Mouse (Mus musculus): ENCODE data around the gene Spred3. TPM values are rescaled to one million over a fixed set of nuclear protein-coding genes. Genes with fewer than 3 reads are reported as not detected.

Spred3 gene
- polyA plus RNA-seq, 1 experiment from 2014 or later, result 0.25 TPM

GRCm38 (mm10) chr7:29122821-29123220 is 47.4 kb downstream of the Spred3 start:
- H3K4me3 ChIP-seq (ENCODE audit: low read depth, low read length), result no peak overlapping the region
- H3K4me1 ChIP-seq (ENCODE audit: control insufficient read depth, low read depth, low read length), result peaks cover 14% of the 10 kb centered on the region
- no peak overlapping the region for H3K27ac ChIP-seq (ENCODE audit: low read length)
- ATAC-seq (ENCODE audit: low read depth), result no peak
- 65% methylated on average over 9 of the region's 9 CpGs for WGBS (ENCODE audit: insufficient replicate concordance)
- H3K9ac ChIP-seq (ENCODE audit: low read depth, low read length), result no peak overlapping the region
- H3K4me2 ChIP-seq (ENCODE audit: low read depth, low read length), result no peak overlapping the region
- 0 out of 2 replicates have a peak, but pooled peaks cover 3% of the 10 kb centered on the region for H3K27me3 ChIP-seq (ENCODE audit: control insufficient read depth, insufficient read depth, low read depth, low read length)
- H3K36me3 ChIP-seq (ENCODE audit: control insufficient read depth, insufficient read depth), result no peaks in the 10 kb centered on the region
- H3K9me3 ChIP-seq (replicated peaks; ENCODE audit: control insufficient read depth, low read length), result no peaks in the 10 kb centered on the region

GRCm38 (mm10) chr7:29119526-29119925 is 50.7 kb downstream of the Spred3 start:
- Histone ChIP-seq H3K4me3 (ENCODE audit: low read depth, low read length) (no peak overlapping the region), H3K27ac (ENCODE audit: low read length) (no peak overlapping the region)

GRCm38 (mm10) chr7:29118142-29118851 is 51.9 kb downstream of the Spred3 start:
- no peak for ATAC-seq (ENCODE audit: low read depth)
- no peak overlapping the region for H3K4me2 ChIP-seq (ENCODE audit: low read depth, low read length)
- 30% methylated on average over 18 of the region's 18 CpGs for WGBS (ENCODE audit: insufficient replicate concordance)
- no peaks in the 10 kb centered on the region for H3K36me3 ChIP-seq (ENCODE audit: control insufficient read depth, insufficient read depth)
- H3K9me3 ChIP-seq (replicated peaks; ENCODE audit: control insufficient read depth, low read length), result no peaks in the 10 kb centered on the region
- no peak overlapping the region for H3K9ac ChIP-seq (ENCODE audit: low read depth, low read length)
- no peaks in the 10 kb centered on the region for H3K27me3 ChIP-seq (ENCODE audit: control insufficient read depth, insufficient read depth, low read depth, low read length)
- no peak overlapping the region for H3K4me3 ChIP-seq (ENCODE audit: low read depth, low read length)
- H3K4me1 ChIP-seq (ENCODE audit: control insufficient read depth, low read depth, low read length), result no peaks in the 10 kb centered on the region
- H3K27ac ChIP-seq (ENCODE audit: low read length), result no peak overlapping the region

More at GRCm38 (mm10) chr7:29119526-29119925, 50.7 kb downstream of the Spred3 start:
- no peaks in the 10 kb centered on the region for H3K36me3 ChIP-seq (ENCODE audit: control insufficient read depth, insufficient read depth)
- H3K9me3 ChIP-seq (replicated peaks; ENCODE audit: control insufficient read depth, low read length), result no peaks in the 10 kb centered on the region
- H3K9ac ChIP-seq (ENCODE audit: low read depth, low read length), result no peak overlapping the region
- peaks cover under 1% of the 10 kb centered on the region; the same call in 1 of the 2 replicates for H3K4me1 ChIP-seq (ENCODE audit: control insufficient read depth, low read depth, low read length)
- no peak overlapping the region for H3K4me2 ChIP-seq (ENCODE audit: low read depth, low read length)
- 51% methylated on average over 1 of the region's 1 CpGs for WGBS (ENCODE audit: insufficient replicate concordance)
- no peak for ATAC-seq (ENCODE audit: low read depth)
- no peaks in the 10 kb centered on the region for H3K27me3 ChIP-seq (ENCODE audit: control insufficient read depth, insufficient read depth, low read depth, low read length)

GRCm38 (mm10) chr7:29108992-29109955 is 60.9 kb downstream of the Spred3 start:
- Histone ChIP-seq H3K4me2 (ENCODE audit: low read depth, low read length) (no peak overlapping the region), H3K36me3 (ENCODE audit: control insufficient read depth, insufficient read depth) (no peaks in the 10 kb centered on the region), H3K9me3 (replicated peaks; ENCODE audit: control insufficient read depth, low read length) (no peaks in the 10 kb centered on the region), H3K27ac (ENCODE audit: low read length) (no peak overlapping the region), H3K27me3 (ENCODE audit: control insufficient read depth, insufficient read depth, low read depth, low read length) (no peaks in the 10 kb centered on the region), H3K4me1 (ENCODE audit: control insufficient read depth, low read depth, low read length) (no peaks in the 10 kb centered on the region), H3K9ac (ENCODE audit: low read depth, low read length) (no peak overlapping the region), H3K4me3 (ENCODE audit: low read depth, low read length) (no peak overlapping the region)
- 39% methylated on average over 38 of the region's 38 CpGs for WGBS (ENCODE audit: insufficient replicate concordance)
- no peak for ATAC-seq (ENCODE audit: low read depth)

Other genes starting within 250 kb of the Spred3 start
- 130 and 137 TPM in 2 replicates for gene Actn4, start 208.1 kb downstream of the Spred3 start, polyA plus RNA-seq (2015; fragmentation: Nextera tagmentation; extraction: Ambion mirVana)
- gene Eif3k, start 188.5 kb downstream of the Spred3 start, polyA plus RNA-seq (2015; fragmentation: Nextera tagmentation; extraction: Ambion mirVana), result 195 and 205 TPM in 2 replicates
- 28.3 and 30.2 TPM in 2 replicates for gene Map4k1, start 188.4 kb downstream of the Spred3 start, polyA plus RNA-seq (2015; fragmentation: Nextera tagmentation; extraction: Ambion mirVana)
- gene Ryr1, start 45.2 kb downstream of the Spred3 start, polyA plus RNA-seq (2015; fragmentation: Nextera tagmentation; extraction: Ambion mirVana), result 0.22 and 0.58 TPM in 2 replicates
- gene Rasgrp4, start 35.6 kb downstream of the Spred3 start, polyA plus RNA-seq (2015; fragmentation: Nextera tagmentation; extraction: Ambion mirVana), result 1.2 and 1.4 TPM in 2 replicates
- gene Fam98c, start 14.2 kb downstream of the Spred3 start, polyA plus RNA-seq (2015; fragmentation: Nextera tagmentation; extraction: Ambion mirVana), result 3.8 and 4.9 TPM in 2 replicates
- 0.09 TPM in 1 of 2 replicates, not detected in the other for gene Ggn, start 201 bp downstream of the Spred3 start, polyA plus RNA-seq (2015; fragmentation: Nextera tagmentation; extraction: Ambion mirVana)
- 106 and 111 TPM in 2 replicates for gene Psmd8, start 10.3 kb upstream of the Spred3 start, polyA plus RNA-seq (2015; fragmentation: Nextera tagmentation; extraction: Ambion mirVana)
- 0.15 and 0.35 TPM in 2 replicates for gene Catsperg1, start 43.6 kb upstream of the Spred3 start, polyA plus RNA-seq (2015; fragmentation: Nextera tagmentation; extraction: Ambion mirVana)
- 1.4 and 1.5 TPM in 2 replicates for gene Kcnk6, start 62.1 kb upstream of the Spred3 start, polyA plus RNA-seq (2015; fragmentation: Nextera tagmentation; extraction: Ambion mirVana)
- 40.3 and 43.0 TPM in 2 replicates for gene Yif1b, start 67.9 kb upstream of the Spred3 start, polyA plus RNA-seq (2015; fragmentation: Nextera tagmentation; extraction: Ambion mirVana)
- gene 2200002D01Rik, start 78.1 kb upstream of the Spred3 start, polyA plus RNA-seq (2015; fragmentation: Nextera tagmentation; extraction: Ambion mirVana), result 5.3 and 5.8 TPM in 2 replicates
- 30.9 and 38.6 TPM in 2 replicates for gene Spint2, start 111.5 kb upstream of the Spred3 start, polyA plus RNA-seq (2015; fragmentation: Nextera tagmentation; extraction: Ambion mirVana)
- 2.5 and 2.7 TPM in 2 replicates for gene Ppp1r14a, start 118.9 kb upstream of the Spred3 start, polyA plus RNA-seq (2015; fragmentation: Nextera tagmentation; extraction: Ambion mirVana)
- gene Dpf1, start 133.5 kb upstream of the Spred3 start, polyA plus RNA-seq (2015; fragmentation: Nextera tagmentation; extraction: Ambion mirVana), result 1.2 and 1.5 TPM in 2 replicates